Mouse (Mus musculus) lung, embryonic 14.5 days (tissue): ENCODE measurements at regions not wholly inside any gene's neighbourhood (a gene's known extent, or its start where the extent isn't known, plus 50 kb on each side); places are given as distances from the start of the nearest gene placed in this dataset.

Source experiments
- ATAC-seq: fragments of 200-750 bp; cut with Nextera tagmentation; 2 replicates; pipeline ENCODE4 v1.8.0; 2017; ENCODE audit warnings: mild to moderate bottlenecking, moderate TSS enrichment, moderate library complexity; ENCODE audit not compliant: insufficient read depth
- DNase-seq: peaks from one replicate; pipeline ENCODE4 v3.0.0-alpha.2; 2015
- H3K27ac ChIP-seq: fragments of 300-500 bp; sonication (generic); 2 replicates; pipeline ENCODE4 v1.5.1; 2014; ENCODE audit warnings: low read depth, mild to moderate bottlenecking, moderate library complexity
- H3K27me3 ChIP-seq: fragments of 300-500 bp; sonication (generic); 2 replicates; pipeline ENCODE4 v1.6.1; 2014; ENCODE audit warnings: low read length, control low read depth; ENCODE audit not compliant: insufficient read depth
- H3K36me3 ChIP-seq: fragments of 300-500 bp; sonication (generic); 2 replicates; pipeline ENCODE4 v1.6.1; 2014; ENCODE audit warnings: control low read depth; ENCODE audit not compliant: insufficient read depth
- H3K4me1 ChIP-seq: fragments of 300-500 bp; sonication (generic); 2 replicates; pipeline ENCODE4 v1.6.1; 2014; ENCODE audit warnings: antibody characterized with exemption, control low read depth; ENCODE audit not compliant: insufficient read depth
- H3K4me2 ChIP-seq: fragments of 300-500 bp; sonication (generic); 2 replicates; pipeline ENCODE4 v1.6.1; 2014; ENCODE audit warnings: mild to moderate bottlenecking
- H3K4me3 ChIP-seq: fragments of 300-500 bp; sonication (generic); 2 replicates; pipeline ENCODE4 v1.5.1; 2014; ENCODE audit warnings: low read depth, low read length
- H3K9ac ChIP-seq: fragments of 300-500 bp; sonication (generic); 2 replicates; pipeline ENCODE4 v1.6.1; 2014
- H3K9me3 ChIP-seq: fragments of 300-500 bp; sonication (generic); 2 replicates; pipeline ENCODE4 v1.6.1; 2016; ENCODE audit warnings: low read depth, low read length, control low read depth
- CTCF ChIP-seq: IDR thresholded peaks from 2 replicates; pipeline ENCODE4 v1.5.1; 2016; ENCODE audit warnings: antibody characterized with exemption, low read depth
- WGBS: fragments of 180-500 bp; shearing (Covaris S2); extraction: QIAGEN DNeasy Blood & Tissue Kit; methylation state at CpG from one replicate; pipeline ENCODE4 v1.1.7; 2014; 5-methylcytosine and 5-hydroxymethylcytosine counted together

DNA sequence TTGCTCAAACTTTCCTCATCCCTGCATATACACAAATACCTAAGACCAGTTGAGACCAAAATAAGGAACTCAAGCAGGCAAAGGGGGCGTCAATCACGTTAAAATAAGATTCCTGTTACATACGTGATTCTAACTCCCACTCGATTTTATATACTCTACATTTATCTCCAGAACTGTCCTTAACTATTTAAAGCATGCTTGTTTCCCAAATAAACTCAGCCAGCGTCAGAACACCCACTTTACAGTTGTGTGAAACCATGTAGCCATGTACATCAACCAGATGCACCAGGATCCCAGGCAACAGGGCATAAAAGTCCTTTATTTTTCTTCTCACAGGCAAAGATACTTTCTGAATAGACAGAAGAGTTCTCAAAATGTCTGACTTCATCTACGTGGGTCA is 61.5 kb downstream of the Ccna1 start:
- Histone ChIP-seq H3K27me3 (no peaks in the 10 kb centered on the region), H3K9me3 (no peaks in the 10 kb centered on the region), H3K4me3 (no peak overlapping the region), H3K4me1 (peaks cover 5% of the 10 kb centered on the region; the same call in 1 of the 2 replicates), H3K27ac (no peak overlapping the region), H3K9ac (no peak overlapping the region), H3K4me2 (no peak overlapping the region), H3K36me3 (no peaks in the 10 kb centered on the region)
- DNase-seq (no peak), ATAC-seq (no peak)
- no peak for TF ChIP-seq CTCF
- 70% methylated on average over 6 of the region's 6 CpGs for WGBS

DNA sequence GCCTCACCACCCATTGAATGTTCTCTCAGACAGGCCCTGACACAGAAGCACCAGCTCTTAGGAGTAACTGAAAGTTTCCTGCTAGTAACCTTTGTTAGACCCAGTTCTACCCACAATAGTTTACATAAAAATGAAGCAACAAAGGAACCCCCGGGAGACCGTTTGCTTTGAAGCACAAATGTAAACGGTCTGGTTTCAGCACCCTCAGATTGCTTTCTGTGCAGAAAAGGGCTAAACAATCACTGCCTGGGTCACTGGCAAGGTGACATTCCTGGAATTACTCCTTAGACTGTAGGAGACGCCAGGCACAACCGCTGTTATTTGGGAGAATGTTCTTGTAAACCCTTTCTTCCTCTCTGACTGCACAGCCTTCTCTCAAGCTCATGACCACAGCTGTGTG is 65.2 kb downstream of the Ccna1 start:
- H3K9ac ChIP-seq: no peak overlapping the region
- no peak for TF ChIP-seq CTCF
- ATAC-seq: no peak
- H3K27me3 ChIP-seq: no peaks in the 10 kb centered on the region
- peak; percentile 21 for DNase-seq
- no peaks in the 10 kb centered on the region for H3K9me3 ChIP-seq
- H3K4me2 ChIP-seq: no peak overlapping the region
- H3K4me3 ChIP-seq: no peak overlapping the region
- WGBS: 4% methylated on average over 5 of the region's 5 CpGs
- H3K4me1 ChIP-seq: peaks cover 5% of the 10 kb centered on the region; the same call in 1 of the 2 replicates
- H3K36me3 ChIP-seq: no peaks in the 10 kb centered on the region
- H3K27ac ChIP-seq: no peak overlapping the region

DNA sequence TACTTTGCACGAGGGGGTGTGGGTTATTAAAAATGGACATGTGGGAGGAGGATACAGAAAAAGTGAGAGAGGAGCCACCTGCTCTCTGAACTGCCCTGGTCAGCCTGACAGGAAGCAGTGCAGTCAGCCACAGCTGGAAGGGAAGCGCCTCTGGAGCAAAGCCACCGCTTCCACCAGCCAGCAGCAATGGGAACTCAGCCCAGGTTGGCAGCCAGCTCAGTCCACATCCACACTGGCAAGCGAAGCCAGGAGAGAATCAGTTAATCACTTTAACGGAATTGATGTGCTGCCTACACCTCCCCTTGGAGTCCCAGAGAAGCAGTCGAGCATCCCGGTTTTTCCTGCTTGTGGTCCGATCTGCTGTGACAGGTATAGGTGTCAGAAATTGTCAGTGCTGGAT is 65.9 kb downstream of the Ccna1 start:
- WGBS: 22% methylated on average over 8 of the region's 8 CpGs
- Histone ChIP-seq H3K4me2 (no peak overlapping the region), H3K9ac (no peak overlapping the region), H3K27ac (no peak overlapping the region), H3K4me1 (peaks cover 5% of the 10 kb centered on the region; the same call in 1 of the 2 replicates), H3K36me3 (no peaks in the 10 kb centered on the region), H3K9me3 (no peaks in the 10 kb centered on the region), H3K4me3 (no peak overlapping the region), H3K27me3 (no peaks in the 10 kb centered on the region)
- TF ChIP-seq CTCF: no peak
- DNase-seq (peak; percentile 71), ATAC-seq (peak; percentile 60; the same call in 1 of the 2 replicates)

DNA sequence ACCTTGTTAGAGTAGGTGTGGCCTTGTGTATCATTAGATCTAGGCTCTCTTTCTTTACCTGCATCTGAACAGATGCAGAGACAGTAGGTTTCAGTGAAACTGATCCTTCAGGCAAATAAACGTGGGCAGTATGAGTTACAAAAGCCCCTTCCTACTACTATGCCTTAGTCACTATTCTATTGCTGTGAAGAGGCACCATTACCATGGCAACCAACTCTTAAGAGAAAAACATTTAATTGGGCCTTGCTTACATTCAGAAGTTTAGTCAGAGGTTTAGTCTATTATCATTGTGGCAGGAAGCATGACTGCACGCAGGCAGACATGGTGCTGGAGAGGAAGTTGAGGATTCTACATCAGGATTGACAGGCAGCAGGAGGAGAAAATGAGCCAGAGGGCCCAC is 65.8 kb upstream of the Sertm1 start:
- no peaks in the 10 kb centered on the region for H3K4me1 ChIP-seq
- no peaks in the 10 kb centered on the region for H3K36me3 ChIP-seq
- H3K9me3 ChIP-seq: no peaks in the 10 kb centered on the region
- H3K27me3 ChIP-seq: no peaks in the 10 kb centered on the region
- H3K4me3 ChIP-seq: no peak overlapping the region
- H3K27ac ChIP-seq: no peak overlapping the region
- no peak overlapping the region for H3K4me2 ChIP-seq
- H3K9ac ChIP-seq: no peak overlapping the region
- ATAC-seq (no peak), DNase-seq (no peak)
- WGBS: 73% methylated on average over 2 of the region's 2 CpGs
- no peak for TF ChIP-seq CTCF

DNA sequence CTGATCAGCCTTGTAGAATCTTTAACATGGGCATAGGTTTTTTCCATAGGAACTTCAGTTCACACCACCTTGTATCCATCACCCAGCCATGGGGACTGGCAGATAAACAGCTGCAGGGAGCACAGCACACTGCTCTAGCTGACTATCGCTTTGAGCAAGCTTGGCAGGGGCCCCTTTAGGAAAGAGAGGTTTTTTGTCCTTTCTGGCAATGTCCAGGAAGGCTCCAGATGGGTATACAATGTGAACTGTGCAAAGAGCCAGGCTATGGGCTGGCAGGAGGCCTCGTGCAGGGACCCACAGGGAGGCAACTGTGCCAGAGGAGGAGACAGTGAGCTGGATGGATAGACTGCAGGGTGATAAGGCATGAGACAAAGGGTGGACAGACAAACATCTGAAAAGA is 64.6 kb upstream of the Sertm1 start:
- TF ChIP-seq CTCF: no peak
- no peak overlapping the region for H3K9ac ChIP-seq
- no peaks in the 10 kb centered on the region for H3K4me1 ChIP-seq
- no peaks in the 10 kb centered on the region for H3K9me3 ChIP-seq
- no peaks in the 10 kb centered on the region for H3K36me3 ChIP-seq
- no peak overlapping the region for H3K27ac ChIP-seq
- 48% methylated on average over 2 of the region's 2 CpGs for WGBS
- no peak overlapping the region for H3K4me3 ChIP-seq
- H3K4me2 ChIP-seq: no peak overlapping the region
- ATAC-seq (no peak), DNase-seq (no peak)
- H3K27me3 ChIP-seq: no peaks in the 10 kb centered on the region

DNA sequence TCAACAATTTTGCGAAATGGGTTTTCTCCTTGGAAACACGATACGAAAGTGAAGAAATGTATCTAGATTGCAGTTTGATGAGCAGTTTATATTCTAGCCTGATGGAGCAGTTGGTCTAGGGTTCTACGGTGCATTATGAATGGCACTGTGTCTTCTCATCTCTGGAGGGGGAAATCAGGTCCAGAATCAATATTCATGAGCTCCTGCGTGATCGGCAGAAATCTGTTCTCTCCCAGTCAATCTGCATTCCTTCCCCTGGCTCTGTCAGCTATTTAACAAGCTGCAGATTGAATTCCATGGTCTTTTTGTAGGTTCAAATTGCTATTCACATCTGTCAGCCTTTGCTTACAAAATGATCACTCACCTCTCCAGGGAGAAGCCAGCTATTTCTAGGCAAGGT is 49.8 kb upstream of the Sertm1 start:
- Histone ChIP-seq H3K36me3 (no peaks in the 10 kb centered on the region), H3K4me1 (no peaks in the 10 kb centered on the region), H3K4me3 (no peak overlapping the region), H3K4me2 (no peak overlapping the region), H3K27me3 (no peaks in the 10 kb centered on the region), H3K9ac (no peak overlapping the region), H3K27ac (no peak overlapping the region), H3K9me3 (no peaks in the 10 kb centered on the region)
- DNase-seq: no peak
- no peak for TF ChIP-seq CTCF
- ATAC-seq: no peak
- 73% methylated on average over 6 of the region's 6 CpGs for WGBS
